Mouse (Mus musculus) kidney, adult 2 months (tissue): ENCODE data around the gene Vamp2.

ENCODE experiments used
- CTCF ChIP-seq: fragments of 200-500 bp; conservative IDR thresholded peaks from 2 replicates; pipeline ENCODE4 v1.5.1; 2011; ENCODE audit warnings: low read depth, mild to moderate bottlenecking, control low read depth, low read length, moderate library complexity, mixed read lengths; ENCODE audit not compliant: insufficient read depth, insufficient read length
- POLR2A ChIP-seq: fragments of 200-500 bp; IDR thresholded peaks from one replicate; pipeline ENCODE4 v1.6.1; 2011; ENCODE audit warnings: low read depth, low read length, control low read depth

DNA sequence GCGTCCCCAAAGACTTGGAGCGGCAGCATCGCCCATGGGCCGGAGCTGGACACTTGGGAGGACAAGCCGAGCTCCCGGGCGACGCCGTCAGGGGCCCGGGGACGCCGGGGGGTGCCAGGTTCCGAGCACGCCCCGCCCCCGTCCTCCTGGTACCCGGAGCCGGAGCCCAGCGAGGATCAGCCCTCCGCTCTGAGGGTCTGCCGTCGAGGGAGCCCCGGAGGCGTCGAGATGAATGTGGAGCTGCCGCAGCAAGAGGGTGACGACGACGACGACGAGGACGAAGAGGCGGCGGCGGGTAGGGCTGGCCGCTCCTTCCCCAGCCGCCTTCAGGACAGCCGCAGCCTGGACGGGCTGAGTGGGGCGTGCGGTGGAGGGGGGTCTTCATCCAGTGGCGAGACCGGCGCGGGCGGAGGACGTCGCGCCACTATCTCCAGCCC lies 28.3 kb upstream of the Vamp2 start:
- TF ChIP-seq CTCF: no peak
- TF ChIP-seq POLR2A: no peak
